Mouse (Mus musculus) spleen, adult 2 months (tissue): ENCODE measurements at regions not wholly inside any gene's neighbourhood (a gene's known extent, or its start where the extent isn't known, plus 50 kb on each side); places are given as distances from the start of the nearest gene placed in this dataset.

Experiments
- DNase-seq, 2 experiments: peaks; one replicate each; pipeline versions ENCODE4 v3.0.0 to v3.0.0-alpha.2; 2012 to 2021; ENCODE audit warnings: low spot score in 2 of 2, low read depth in 1 of 2
- H3K27ac ChIP-seq: fragments of 200-500 bp; 2 replicates; pipeline ENCODE4 v1.5.1; 2012; ENCODE audit warnings: low read length, inconsistent platforms; ENCODE audit not compliant: insufficient read depth
- H3K27me3 ChIP-seq: fragments of 200-500 bp; 2 replicates; pipeline ENCODE4 v1.6.1; 2012; ENCODE audit warnings: mild to moderate bottlenecking, moderate library complexity, low read length, inconsistent platforms; ENCODE audit not compliant: control insufficient read depth, insufficient read depth
- H3K36me3 ChIP-seq: fragments of 200-500 bp; 2 replicates; pipeline ENCODE4 v1.6.1; 2012; ENCODE audit warnings: mild to moderate bottlenecking, low read length, inconsistent platforms; ENCODE audit not compliant: control insufficient read depth, insufficient read depth
- H3K4me1 ChIP-seq: fragments of 200-500 bp; 2 replicates; pipeline ENCODE4 v1.6.1; 2011; ENCODE audit warnings: inconsistent platforms; ENCODE audit not compliant: control insufficient read depth, insufficient read depth, insufficient read length
- H3K4me3 ChIP-seq: fragments of 200-500 bp; 2 replicates; pipeline ENCODE4 v1.5.1; 2011; ENCODE audit warnings: mild to moderate bottlenecking, inconsistent platforms; ENCODE audit not compliant: insufficient read depth, insufficient read length; ENCODE audit errors: extremely low read depth
- CTCF ChIP-seq: fragments of 200-500 bp; IDR thresholded peaks from 2 replicates; pipeline ENCODE4 v1.5.1; 2011; ENCODE audit warnings: mild to moderate bottlenecking, inconsistent platforms; ENCODE audit not compliant: insufficient read depth, insufficient read length, insufficient replicate concordance; ENCODE audit errors: extremely low read depth
- POLR2A ChIP-seq: fragments of 200-500 bp; IDR thresholded peaks from 2 replicates; pipeline ENCODE4 v1.6.1; 2011; ENCODE audit warnings: low read depth, low read length, inconsistent platforms
- WGBS: fragments of 180-500 bp; shearing (Covaris S2); methylation state at CpG from one replicate; pipeline ENCODE4 v1.1.7; 2018; 5-methylcytosine and 5-hydroxymethylcytosine counted together

DNA sequence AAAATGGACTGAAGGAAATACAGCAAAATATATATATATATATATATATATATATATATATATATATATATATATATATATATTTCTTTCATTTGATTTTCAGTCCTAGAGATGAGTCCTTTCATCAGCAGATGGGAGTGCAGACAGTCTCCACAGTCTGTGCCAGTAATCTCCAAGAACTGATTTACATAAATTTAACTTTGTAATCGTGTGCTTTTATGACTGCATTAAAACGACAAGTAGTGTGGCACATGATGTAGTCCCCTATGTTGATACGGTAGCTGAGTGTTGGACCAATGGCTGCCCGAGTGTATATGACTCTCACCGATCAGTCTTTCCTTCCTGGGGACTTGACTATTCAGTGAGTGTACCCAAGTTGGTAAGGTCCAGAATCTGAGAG is 378.2 kb upstream of the Tmpo start:
- no peaks in the 10 kb centered on the region for H3K27me3 ChIP-seq
- no peak overlapping the region for H3K4me3 ChIP-seq
- DNase-seq, result no peak
- no peak for TF ChIP-seq CTCF
- TF ChIP-seq POLR2A, result no peak
- H3K36me3 ChIP-seq, result no peaks in the 10 kb centered on the region
- H3K4me1 ChIP-seq, result no peaks in the 10 kb centered on the region
- WGBS, result 84% methylated on average over 5 of the region's 5 CpGs
- no peak overlapping the region for H3K27ac ChIP-seq

- TF ChIP-seq POLR2A (no peak), CTCF (no peak)
- WGBS, result 55% methylated on average over 4 of the region's 4 CpGs
- Histone ChIP-seq H3K4me3 (no peak overlapping the region), H3K36me3 (no peaks in the 10 kb centered on the region), H3K27me3 (no peaks in the 10 kb centered on the region), H3K4me1 (no peaks in the 10 kb centered on the region), H3K27ac (no peak overlapping the region)
- no peak for DNase-seq
These were observed 367.0 kb upstream of the Tmpo start for GRCm38 (mm10) chr10:91548071-91548470.

- WGBS, result 52% methylated on average over 9 of the region's 9 CpGs
- TF ChIP-seq CTCF (no peak), POLR2A (no peak)
- no peak for DNase-seq
- Histone ChIP-seq H3K4me3 (no peak overlapping the region), H3K4me1 (no peaks in the 10 kb centered on the region), H3K27me3 (no peaks in the 10 kb centered on the region), H3K27ac (no peak overlapping the region), H3K36me3 (no peaks in the 10 kb centered on the region)
These were observed 365.0 kb upstream of the Tmpo start for GRCm38 (mm10) chr10:91546140-91546539.

DNA sequence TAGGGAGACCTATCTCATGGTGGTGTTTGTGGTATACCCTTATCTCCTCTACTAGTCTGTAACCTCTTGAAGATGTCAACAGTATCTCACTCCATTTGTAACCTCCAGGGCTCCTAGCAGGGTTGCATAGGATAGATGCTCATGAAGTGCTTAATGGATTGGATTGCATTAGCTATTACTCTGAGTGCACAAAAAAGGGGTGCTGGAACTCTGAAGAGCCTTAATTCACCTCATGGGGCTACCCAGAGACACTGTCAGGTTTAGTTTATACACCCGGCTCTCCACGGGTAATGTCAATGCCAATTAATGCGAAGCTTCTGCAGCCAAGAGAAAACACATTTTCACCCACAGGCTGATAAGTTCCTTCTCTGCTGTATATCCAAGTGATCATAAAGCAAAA is 364.3 kb upstream of the Tmpo start:
- DNase-seq, result no peak
- Histone ChIP-seq H3K4me3 (no peak overlapping the region), H3K27ac (no peak overlapping the region), H3K4me1 (no peaks in the 10 kb centered on the region), H3K27me3 (no peaks in the 10 kb centered on the region), H3K36me3 (no peaks in the 10 kb centered on the region)
- WGBS, result 91% methylated on average over 3 of the region's 3 CpGs
- TF ChIP-seq POLR2A (no peak), CTCF (no peak)

DNA sequence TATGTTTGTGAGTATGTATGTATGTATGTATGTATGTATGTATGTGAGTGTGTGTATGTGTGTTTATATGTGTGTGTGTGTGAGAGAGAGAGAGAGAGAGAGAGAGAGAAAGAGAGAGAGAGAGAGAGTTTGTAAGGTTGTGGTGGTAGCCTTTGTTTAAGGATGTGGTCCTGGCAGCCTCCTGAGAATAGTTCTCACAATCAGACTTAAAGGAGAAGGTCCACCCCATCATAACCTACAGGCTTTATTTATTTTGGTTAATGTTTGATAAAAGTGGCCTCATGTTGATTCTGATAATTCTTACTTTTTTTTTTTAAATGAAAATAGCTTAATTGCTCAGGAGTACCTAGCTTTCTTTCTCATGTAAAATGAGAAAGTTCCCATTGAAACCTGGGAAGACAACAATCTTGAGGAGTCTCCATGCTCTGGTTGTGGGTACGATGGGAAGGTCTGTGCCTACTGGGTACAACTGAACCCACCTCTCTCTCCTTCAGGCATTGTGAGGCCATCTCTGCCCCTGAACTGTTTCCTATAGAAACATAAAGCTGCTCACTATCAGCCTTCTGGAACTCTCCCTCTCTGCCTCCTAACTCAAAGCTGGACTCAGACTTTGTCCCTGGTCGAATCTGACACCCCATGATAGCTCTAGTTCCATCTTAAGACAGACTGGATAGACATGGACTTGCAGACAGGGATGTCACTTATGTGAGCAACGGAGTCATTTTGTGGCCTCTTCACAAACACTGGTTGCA is 362.2 kb upstream of the Tmpo start:
- TF ChIP-seq POLR2A (no peak), CTCF (no peak)
- no peaks in the 10 kb centered on the region for H3K4me1 ChIP-seq
- no peak for DNase-seq

GRCm38 (mm10) chr10:91542201-91542604 is 361.1 kb upstream of the Tmpo start:
- Histone ChIP-seq H3K36me3 (no peaks in the 10 kb centered on the region), H3K4me3 (no peak overlapping the region), H3K27ac (no peak overlapping the region), H3K4me1 (no peaks in the 10 kb centered on the region), H3K27me3 (no peaks in the 10 kb centered on the region)
- WGBS, result 21% methylated on average over 9 of the region's 9 CpGs
- no peak for TF ChIP-seq CTCF
- TF ChIP-seq POLR2A, result no peak
- no peak for DNase-seq

More for the DNA sequence above, 362.2 kb upstream of the Tmpo start:
- H3K4me3 ChIP-seq, result no peak overlapping the region
- H3K36me3 ChIP-seq, result no peaks in the 10 kb centered on the region
- WGBS, result 72% methylated on average over 3 of the region's 3 CpGs
- no peaks in the 10 kb centered on the region for H3K27me3 ChIP-seq
- no peak overlapping the region for H3K27ac ChIP-seq

- no peak overlapping the region for H3K4me3 ChIP-seq
- WGBS, result 62% methylated on average over 8 of the region's 8 CpGs
- no peak overlapping the region for H3K27ac ChIP-seq
- no peaks in the 10 kb centered on the region for H3K4me1 ChIP-seq
- no peaks in the 10 kb centered on the region for H3K27me3 ChIP-seq
- no peak for TF ChIP-seq POLR2A
- no peak for TF ChIP-seq CTCF
- H3K36me3 ChIP-seq, result no peaks in the 10 kb centered on the region
- DNase-seq, result no peak
These were observed 356.1 kb upstream of the Tmpo start for GRCm38 (mm10) chr10:91537241-91537640.
